Mouse (Mus musculus) adrenal gland, postnatal 36 days (tissue): ENCODE data around the gene Gm17079. TPM values are rescaled to one million over a fixed set of nuclear protein-coding genes. Genes with fewer than 3 reads are reported as not detected.
"Not testable (repeated sequence)": the region's sequence is repeated elsewhere in the genome, so short reads cannot be mapped to it uniquely, and the experiment has no call there.

ENCODE experiments used
- DNase-seq, 2 experiments: peaks; one replicate each; pipeline ENCODE4 v3.0.0; 2021; ENCODE audit warnings: mixed read lengths in 1 of 2
- long read RNA-seq, 2 experiments: library from polyadenylated mRNA; stranded (forward); transcript quantifications; one replicate each; pipeline ENCODE4 v2.0.0; 2021; ENCODE audit warnings: borderline sequencing depth in 2 of 2
- total RNA-seq, 2 experiments: library from RNA; stranded (reverse); gene quantifications; 2 replicates each; pipeline ENCODE4 v1.2.3; 2021

Gm17079 gene
- not detected for total RNA-seq
- long read RNA-seq, experiment 1, result 0 reads
- long read RNA-seq, experiment 2, result 0 reads

DNA sequence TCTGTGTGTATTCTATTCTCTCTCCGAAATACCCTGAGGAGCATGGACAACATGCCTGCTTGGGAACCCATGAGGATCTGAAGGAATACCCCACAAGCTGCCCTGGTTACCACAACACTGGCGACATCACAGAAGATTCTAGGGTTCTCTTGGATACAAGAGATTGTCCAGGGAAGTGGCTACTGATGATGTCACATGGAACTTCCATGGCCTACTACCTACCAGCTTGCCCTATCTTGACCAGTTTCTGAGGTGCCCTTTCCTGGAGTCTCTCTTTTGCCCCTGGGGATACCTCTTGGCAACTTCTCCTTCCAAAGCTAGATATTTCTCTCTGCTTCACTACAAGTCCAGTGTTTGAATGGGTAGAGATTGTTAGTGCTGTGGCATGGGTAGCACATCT lies at the start of gene Gm17079:
Gene Gm17079 (minus strand): TSS at position 101 of the 400 bp plus-strand sequence.
- DNase-seq, result not testable (repeated sequence)

DNA sequence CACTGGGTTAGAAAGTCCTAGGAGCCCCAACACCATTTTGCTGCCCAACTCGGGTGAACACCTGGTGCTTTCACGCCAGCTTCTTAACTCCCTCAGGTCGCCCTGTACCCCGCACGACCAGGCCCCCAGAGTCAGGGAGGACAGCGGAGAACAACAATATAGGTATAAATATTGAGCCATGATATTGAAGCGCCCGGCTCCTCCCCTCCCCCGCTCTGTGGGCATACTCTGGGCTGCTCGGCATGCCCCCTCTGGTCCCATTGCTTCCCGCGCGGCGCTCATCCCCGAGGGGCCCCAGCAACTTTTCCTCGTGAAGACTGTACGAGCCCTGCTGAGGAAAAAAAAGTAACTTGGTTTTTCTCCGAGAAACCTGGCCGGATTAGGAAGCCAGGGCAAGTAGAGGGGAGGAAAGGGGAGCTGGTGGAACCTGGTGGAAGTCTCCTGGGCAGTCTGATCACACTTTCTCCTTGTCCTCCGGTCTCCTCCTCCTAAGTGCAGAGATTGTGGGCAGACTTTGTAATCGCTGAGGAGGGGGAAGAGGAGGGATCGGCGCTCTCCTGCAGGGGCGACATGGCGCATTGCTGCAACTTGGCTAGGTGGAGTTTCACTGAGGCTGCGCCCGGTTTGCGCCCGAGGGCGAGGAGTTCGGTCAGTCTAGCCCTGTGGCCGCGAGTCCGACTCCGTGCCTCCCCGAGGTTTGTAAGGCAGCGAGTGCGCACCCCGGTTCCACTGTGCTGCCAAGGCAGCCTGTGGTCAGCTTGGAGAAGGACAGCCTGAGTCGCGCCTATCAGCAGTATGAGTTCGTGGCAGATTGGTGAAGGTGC lies 45.3 kb upstream of the Gm17079 start:
- peak; percentile 11 to 26 for DNase-seq

DNA sequence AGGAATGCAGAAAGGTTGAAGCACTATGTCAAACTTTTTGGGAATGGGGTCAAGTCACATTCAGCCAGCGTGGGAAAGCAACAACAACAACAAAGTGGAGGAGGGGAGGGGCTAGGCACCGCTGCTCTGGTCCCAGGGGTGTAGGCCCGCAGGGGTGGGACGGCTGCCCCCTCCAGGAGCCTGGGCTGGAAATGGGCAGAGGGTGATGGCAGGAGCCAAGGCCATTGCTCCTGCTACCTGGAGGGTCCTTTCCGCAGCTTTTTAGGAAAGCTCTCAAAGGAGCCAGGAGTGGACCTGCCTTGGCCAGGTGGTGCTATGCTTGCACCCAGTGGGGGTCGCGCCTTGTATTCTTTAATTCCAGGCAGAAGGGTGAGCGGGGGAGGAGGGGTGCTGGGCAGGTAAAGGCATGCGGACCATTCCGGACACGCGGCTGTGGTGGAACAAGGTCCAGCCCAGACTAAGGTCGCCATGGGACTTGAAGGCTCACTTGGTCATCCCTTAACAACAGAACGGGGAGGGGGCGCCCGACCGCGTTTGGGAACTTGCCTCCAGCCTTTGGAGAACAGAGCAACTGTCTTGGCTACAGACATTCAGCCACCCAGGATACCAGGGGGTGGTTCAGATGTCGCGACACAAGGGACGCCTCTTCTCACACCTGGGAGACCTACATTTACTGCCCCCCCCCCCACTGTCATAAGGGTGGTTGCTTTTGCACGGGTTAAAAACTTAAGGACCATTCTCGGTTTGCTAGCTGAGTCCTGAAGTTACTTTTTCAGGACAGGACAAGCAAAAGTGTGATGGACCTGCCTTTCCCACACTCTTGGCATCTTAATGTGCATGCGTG lies 44.1 kb upstream of the Gm17079 start:
- DNase-seq, result no peak

DNA sequence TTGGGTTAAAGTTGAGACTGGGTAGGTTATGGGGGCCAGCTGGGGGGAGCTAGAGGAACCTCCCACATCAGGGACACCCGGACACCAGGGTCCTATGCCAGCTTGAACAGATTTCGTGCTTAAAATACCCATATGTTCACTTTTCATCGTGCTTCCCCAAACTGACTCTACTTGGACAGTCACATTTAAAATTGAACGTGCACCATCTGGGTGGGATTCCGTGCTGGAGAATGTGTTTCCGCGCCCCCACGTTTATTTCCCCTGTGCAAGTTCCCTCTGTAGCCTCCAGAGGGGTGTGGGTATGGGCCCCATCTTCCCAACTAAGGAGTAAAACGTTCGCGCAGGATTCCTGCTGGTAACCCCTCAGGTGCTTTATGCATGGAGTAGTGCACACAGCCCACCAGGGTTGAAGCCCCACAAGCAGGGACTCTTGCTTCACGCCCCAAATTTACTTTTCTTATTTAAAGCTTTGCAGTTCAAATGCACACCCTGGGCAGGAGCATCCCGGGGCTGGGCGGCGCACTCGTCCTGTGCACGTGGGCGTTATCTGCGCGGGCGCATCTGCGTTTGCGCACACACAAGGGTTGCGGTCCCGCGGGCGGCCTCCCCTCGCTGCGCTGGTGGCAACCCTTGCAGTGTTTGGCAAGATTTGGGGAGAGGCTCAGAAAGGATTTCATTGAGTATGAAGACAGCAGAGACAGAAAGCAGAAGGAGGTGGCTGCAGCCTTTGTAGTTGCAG lies 43.3 kb upstream of the Gm17079 start:
- no peak for DNase-seq

DNA sequence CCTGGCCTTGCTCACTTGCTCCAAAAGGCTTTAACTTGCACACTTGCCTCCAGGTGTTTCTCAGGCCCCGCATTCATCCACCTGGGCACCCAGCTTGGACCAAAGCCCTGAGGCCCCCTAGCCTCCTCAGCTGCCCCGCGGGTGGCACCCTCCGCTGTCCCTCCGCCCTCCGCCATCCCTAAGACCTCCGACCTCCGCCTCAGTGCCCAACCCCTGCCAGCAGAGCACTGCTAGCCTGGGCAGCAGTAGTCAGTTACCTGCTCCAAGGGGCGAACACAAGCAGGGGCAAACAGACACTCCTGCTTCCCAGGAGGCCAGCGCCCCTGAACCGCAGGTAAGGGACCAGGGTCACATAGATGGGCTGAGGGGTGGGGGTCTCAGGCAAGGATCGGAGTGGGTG lies 42.7 kb upstream of the Gm17079 start:
- no peak for DNase-seq

DNA sequence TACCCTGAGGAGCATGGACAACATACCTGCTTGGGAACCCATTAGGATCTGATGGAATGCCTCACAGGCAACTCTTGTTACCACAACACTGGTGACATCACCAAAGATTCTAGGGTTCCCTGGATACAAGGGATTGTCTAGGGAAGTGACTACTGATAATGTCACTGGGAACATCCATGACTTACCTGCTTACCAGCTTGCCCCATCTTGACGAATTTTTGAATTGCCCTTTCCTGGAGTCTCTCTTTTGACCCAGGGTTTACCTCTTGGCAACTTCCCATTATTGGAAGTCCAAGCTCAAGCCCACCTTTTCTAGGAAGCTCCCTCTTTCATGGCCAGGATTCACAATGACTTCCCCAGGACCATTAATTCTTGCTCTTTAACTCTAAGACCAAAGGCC lies 21.8 kb upstream of the Gm17079 start, which contains the start of gene Gm5800:
Gene Gm5800 (minus strand): TSS at position 101 of the 400 bp plus-strand sequence.
- no peak for DNase-seq

DNA sequence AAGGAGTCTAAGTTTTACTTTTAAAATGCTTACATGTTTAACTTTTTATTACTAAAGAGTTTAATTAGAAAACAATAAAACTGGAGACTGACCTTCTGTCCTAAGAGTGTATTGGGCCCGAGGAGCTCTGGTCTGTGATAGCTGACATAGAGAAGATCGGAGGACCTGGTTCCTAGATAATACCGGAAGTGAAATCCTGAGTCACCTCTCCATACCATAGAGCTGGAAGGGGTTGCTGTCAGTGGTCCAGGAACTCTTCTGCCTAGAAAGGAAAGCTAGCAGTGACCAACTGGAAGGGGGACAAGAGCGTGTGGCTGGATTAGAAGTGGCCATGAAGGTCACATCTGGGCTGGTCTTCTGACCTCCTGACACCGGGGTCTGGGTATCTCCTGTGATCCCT lies 18.0 kb downstream of the Gm17079 start:
- DNase-seq, result no peak

Other genes starting within 250 kb of the Gm17079 start
- gene Vmn2r89, start 243.6 kb downstream of the Gm17079 start, total RNA-seq, result not detected
- gene Gm5622, start 142.7 kb downstream of the Gm17079 start, total RNA-seq, result not detected
- gene Gm17175, start 121.4 kb downstream of the Gm17079 start, total RNA-seq, result not detected
- gene Gm17174, start 103.3 kb downstream of the Gm17079 start, total RNA-seq, result not detected
- gene Gm17078, start 84.2 kb downstream of the Gm17079 start, total RNA-seq, result not detected
- not detected for gene Gm4181, start 59.8 kb downstream of the Gm17079 start, total RNA-seq
- gene Gm5800, start 21.7 kb upstream of the Gm17079 start, total RNA-seq, result not detected
- under 1 TPM in 1 of 2 experiments, not detected in 1; 0.46 TPM for gene Ang4, start 78.1 kb upstream of the Gm17079 start, total RNA-seq
- not detected for gene AY358078, start 104.6 kb upstream of the Gm17079 start, total RNA-seq
- not detected for gene Ear6, start 158.2 kb upstream of the Gm17079 start, total RNA-seq
- 10 to 100 TPM; 22.1 to 39.7 TPM for gene Mettl17, start 189.4 kb upstream of the Gm17079 start, total RNA-seq
- gene Slc39a2, start 197.4 kb upstream of the Gm17079 start, total RNA-seq, result under 1 TPM; 0.33 to 0.99 TPM
- gene Ndrg2, start 218.7 kb upstream of the Gm17079 start, total RNA-seq, result 100 to 1,000 TPM; 233 to 255 TPM
- gene Tppp2, start 223.0 kb upstream of the Gm17079 start, total RNA-seq, result not detected
- not detected for gene Rnase13, start 227.3 kb upstream of the Gm17079 start, total RNA-seq